Mouse (Mus musculus): ENCODE results near the gene Ptov1. TPM values are rescaled to one million over a fixed set of nuclear protein-coding genes. Genes with fewer than 3 reads are reported as not detected.

Gene Ptov1
- polyA plus RNA-seq, 1 experiment from 2014 or later: 525 TPM

GRCm38 (mm10) chr7:44841825-44842463, 27.6 kb downstream of the Ptov1 start:
- Histone ChIP-seq H3K36me3 (replicated peaks) (peaks cover 72% of the 10 kb centered on the region), H3K27me3 (replicated peaks; ENCODE audit: low read depth, poor library complexity, severe bottlenecking) (peaks cover 43% of the 10 kb centered on the region), H3K4me1 (peaks cover 18% of the 10 kb centered on the region), H3K4me3 (0 out of 2 replicates have a peak overlapping the region, but pooled peaks have one; percentile 5), H3K27ac (replicated peaks) (no peak overlapping the region), H3K9me3 (no peaks in the 10 kb centered on the region)
- no peak for DNase-seq (ENCODE audit: low spot score)
- WGBS: 93% methylated on average over 8 of the region's 8 CpGs

GRCm38 (mm10) chr7:44840426-44840825, 29.2 kb downstream of the Ptov1 start:
- Histone ChIP-seq H3K4me1 (peaks cover 32% of the 10 kb centered on the region), H3K9me3 (no peaks in the 10 kb centered on the region), H3K27me3 (replicated peaks; ENCODE audit: low read depth, poor library complexity, severe bottlenecking) (peaks cover 43% of the 10 kb centered on the region), H3K4me3 (peak overlapping the region; percentile 53), H3K27ac (replicated peaks) (no peak overlapping the region), H3K36me3 (replicated peaks) (peaks cover 60% of the 10 kb centered on the region)
- WGBS: 51% methylated on average over 14 of the region's 14 CpGs
- no peak for DNase-seq (ENCODE audit: low spot score)

- H3K4me1 ChIP-seq: peaks cover 32% of the 10 kb centered on the region
- peaks cover 43% of the 10 kb centered on the region for H3K27me3 ChIP-seq (replicated peaks; ENCODE audit: low read depth, poor library complexity, severe bottlenecking)
- peaks cover 52% of the 10 kb centered on the region for H3K36me3 ChIP-seq (replicated peaks)
- no peak overlapping the region; the same call in 1 of the 2 replicates for H3K27ac ChIP-seq (replicated peaks)
- WGBS: 2% methylated on average over 58 of the region's 58 CpGs
- no peaks in the 10 kb centered on the region for H3K9me3 ChIP-seq
- peak; percentile 64 for DNase-seq (ENCODE audit: low spot score)
- H3K4me3 ChIP-seq: peak overlapping the region; percentile 53
Observed at GRCm38 (mm10) chr7:44839491-44840191, 29.9 kb downstream of the Ptov1 start.

GRCm38 (mm10) chr7:44839171-44839490, 30.5 kb downstream of the Ptov1 start:
- Histone ChIP-seq H3K27me3 (replicated peaks; ENCODE audit: low read depth, poor library complexity, severe bottlenecking) (peaks cover 43% of the 10 kb centered on the region), H3K36me3 (replicated peaks) (peaks cover 47% of the 10 kb centered on the region), H3K27ac (replicated peaks) (no peak overlapping the region; the same call in 1 of the 2 replicates), H3K9me3 (no peaks in the 10 kb centered on the region), H3K4me1 (peaks cover 32% of the 10 kb centered on the region), H3K4me3 (peak overlapping the region; percentile 53)
- 25% methylated on average over 11 of the region's 11 CpGs for WGBS
- DNase-seq (ENCODE audit: low spot score): no peak

DNA sequence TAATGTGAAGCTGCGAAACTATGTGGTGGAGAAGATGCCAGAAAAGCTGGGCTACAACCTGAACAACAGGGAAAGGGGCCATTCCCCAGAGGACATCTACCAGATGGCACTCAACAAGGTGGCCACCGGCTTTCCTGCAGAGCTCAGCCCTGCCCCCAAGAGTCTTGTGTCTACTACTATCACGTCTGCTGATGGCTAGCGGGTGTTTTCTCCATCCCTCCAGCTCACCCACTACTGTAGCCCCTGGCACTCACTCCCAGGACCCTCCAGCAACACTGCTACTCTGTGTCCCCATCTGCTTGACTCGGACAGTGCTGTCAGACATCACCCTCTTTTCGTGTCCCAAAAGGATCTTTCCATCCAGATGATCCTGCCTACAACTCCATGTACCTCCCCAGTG, 31.5 kb downstream of the Ptov1 start:
- Histone ChIP-seq H3K4me3 (no peak overlapping the region), H3K4me1 (peaks cover 32% of the 10 kb centered on the region), H3K9me3 (no peaks in the 10 kb centered on the region), H3K27ac (replicated peaks) (no peak overlapping the region), H3K36me3 (replicated peaks) (peaks cover 37% of the 10 kb centered on the region), H3K27me3 (replicated peaks; ENCODE audit: low read depth, poor library complexity, severe bottlenecking) (peaks cover 43% of the 10 kb centered on the region)
- 87% methylated on average over 6 of the region's 6 CpGs for WGBS
- DNase-seq (ENCODE audit: low spot score): no peak

DNA sequence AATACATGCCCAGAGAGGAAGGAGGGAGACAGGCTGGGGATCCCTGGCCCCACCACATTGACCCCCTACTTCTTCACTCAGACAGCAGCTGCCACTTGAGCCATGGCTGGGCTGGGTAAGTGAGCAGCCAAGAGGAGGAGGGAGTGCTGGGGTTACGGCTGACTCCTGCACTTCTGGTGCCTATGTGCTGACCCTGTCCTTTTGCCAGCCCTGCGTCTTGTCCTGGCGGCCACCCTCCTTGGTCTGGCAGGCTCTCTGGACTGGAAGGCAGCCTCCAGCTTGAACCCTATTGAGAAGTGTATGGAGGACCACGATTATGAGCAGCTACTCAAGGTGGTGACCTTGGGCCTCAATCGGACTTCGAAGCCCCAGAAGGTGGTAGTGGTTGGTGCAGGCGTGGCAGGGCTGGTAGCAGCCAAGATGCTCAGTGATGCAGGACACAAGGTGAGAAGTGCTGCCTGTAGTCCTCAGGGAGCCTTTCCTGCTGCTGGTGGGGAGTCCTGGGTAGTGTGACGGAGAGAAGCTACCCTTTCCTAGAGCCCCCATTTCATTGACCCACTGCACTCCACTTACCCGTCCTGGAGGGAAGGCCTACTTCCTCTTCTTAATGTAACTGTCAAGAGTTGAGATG, 33.0 kb downstream of the Ptov1 start:
- Histone ChIP-seq H3K27ac (replicated peaks) (no peak overlapping the region), H3K4me1 (peaks cover 32% of the 10 kb centered on the region), H3K27me3 (replicated peaks; ENCODE audit: low read depth, poor library complexity, severe bottlenecking) (peaks cover 40% of the 10 kb centered on the region), H3K36me3 (replicated peaks) (peaks cover 30% of the 10 kb centered on the region), H3K4me3 (no peak overlapping the region), H3K9me3 (no peaks in the 10 kb centered on the region)
- no peak for DNase-seq (ENCODE audit: low spot score)
- 85% methylated on average over 9 of the region's 9 CpGs for WGBS

GRCm38 (mm10) chr7:44836016-44836404, 33.6 kb downstream of the Ptov1 start:
- no peak for DNase-seq (ENCODE audit: low spot score)
- Histone ChIP-seq H3K36me3 (replicated peaks) (peaks cover 30% of the 10 kb centered on the region), H3K9me3 (no peaks in the 10 kb centered on the region), H3K27me3 (replicated peaks; ENCODE audit: low read depth, poor library complexity, severe bottlenecking) (peaks cover 35% of the 10 kb centered on the region), H3K27ac (replicated peaks) (no peak overlapping the region), H3K4me1 (peaks cover 32% of the 10 kb centered on the region), H3K4me3 (no peak overlapping the region)
- WGBS: 61% methylated on average over 3 of the region's 3 CpGs

- H3K9me3 ChIP-seq: no peaks in the 10 kb centered on the region
- H3K36me3 ChIP-seq (replicated peaks): peaks cover 30% of the 10 kb centered on the region
- no peak overlapping the region for H3K4me3 ChIP-seq
- peaks cover 29% of the 10 kb centered on the region for H3K27me3 ChIP-seq (replicated peaks; ENCODE audit: low read depth, poor library complexity, severe bottlenecking)
- no peak for DNase-seq (ENCODE audit: low spot score)
- H3K4me1 ChIP-seq: peaks cover 31% of the 10 kb centered on the region
- H3K27ac ChIP-seq (replicated peaks): no peak overlapping the region
- 91% methylated on average over 1 of the region's 1 CpGs for WGBS
Observed at GRCm38 (mm10) chr7:44835373-44836015, 34.1 kb downstream of the Ptov1 start.

GRCm38 (mm10) chr7:44832763-44833162, 36.8 kb downstream of the Ptov1 start:
- Histone ChIP-seq H3K4me3 (no peak overlapping the region), H3K9me3 (no peaks in the 10 kb centered on the region), H3K36me3 (replicated peaks) (peaks cover 50% of the 10 kb centered on the region), H3K27me3 (replicated peaks; ENCODE audit: low read depth, poor library complexity, severe bottlenecking) (peaks cover 2% of the 10 kb centered on the region; the same call in 1 of the 2 replicates), H3K4me1 (peaks cover 14% of the 10 kb centered on the region), H3K27ac (replicated peaks) (no peak overlapping the region)
- WGBS: 79% methylated on average over 4 of the region's 4 CpGs
- DNase-seq (ENCODE audit: low spot score): no peak

- H3K27me3 ChIP-seq (replicated peaks; ENCODE audit: low read depth, poor library complexity, severe bottlenecking): no peaks in the 10 kb centered on the region
- H3K27ac ChIP-seq (replicated peaks): no peak overlapping the region
- no peaks in the 10 kb centered on the region for H3K9me3 ChIP-seq
- peaks cover 8% of the 10 kb centered on the region for H3K4me1 ChIP-seq
- peaks cover 74% of the 10 kb centered on the region for H3K36me3 ChIP-seq (replicated peaks)
- peak overlapping the region; percentile 3; the same call in 1 of the 2 replicates for H3K4me3 ChIP-seq
- DNase-seq (ENCODE audit: low spot score): no peak
- 92% methylated on average over 5 of the region's 5 CpGs for WGBS
Observed at GRCm38 (mm10) chr7:44828706-44829105, 40.9 kb downstream of the Ptov1 start.

DNA sequence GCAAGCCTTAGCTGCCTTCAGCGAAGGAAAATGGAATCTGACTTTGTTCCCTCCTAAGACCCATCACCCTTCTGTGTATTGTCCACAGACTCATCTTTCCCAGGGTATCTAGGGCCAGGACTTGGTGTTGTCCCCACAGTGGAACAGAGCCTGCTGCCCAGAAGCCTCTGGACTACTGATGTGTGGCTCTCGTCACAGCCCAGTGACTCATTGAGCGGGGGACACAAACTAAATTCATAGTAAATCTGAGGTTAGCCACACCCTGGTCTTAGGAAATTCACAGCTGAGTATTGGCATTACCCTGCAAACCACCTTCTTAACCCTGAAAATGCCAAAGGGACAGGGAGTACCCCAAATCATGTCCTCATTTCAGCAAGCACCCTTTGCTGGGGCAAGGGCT, 42.8 kb downstream of the Ptov1 start:
- Histone ChIP-seq H3K9me3 (no peaks in the 10 kb centered on the region), H3K36me3 (replicated peaks) (peaks cover 74% of the 10 kb centered on the region), H3K4me1 (peaks cover 20% of the 10 kb centered on the region), H3K27me3 (replicated peaks; ENCODE audit: low read depth, poor library complexity, severe bottlenecking) (no peaks in the 10 kb centered on the region), H3K27ac (replicated peaks) (no peak overlapping the region), H3K4me3 (no peak overlapping the region)
- 88% methylated on average over 3 of the region's 3 CpGs for WGBS
- no peak for DNase-seq (ENCODE audit: low spot score)

- WGBS: 36% methylated on average over 3 of the region's 3 CpGs
- no peak overlapping the region for H3K4me3 ChIP-seq
- no peak overlapping the region for H3K27ac ChIP-seq (replicated peaks)
- peaks cover 31% of the 10 kb centered on the region for H3K4me1 ChIP-seq
- peaks cover 68% of the 10 kb centered on the region for H3K36me3 ChIP-seq (replicated peaks)
- H3K9me3 ChIP-seq: no peaks in the 10 kb centered on the region
- H3K27me3 ChIP-seq (replicated peaks; ENCODE audit: low read depth, poor library complexity, severe bottlenecking): no peaks in the 10 kb centered on the region
- DNase-seq (ENCODE audit: low spot score): peak; percentile 74
Observed at GRCm38 (mm10) chr7:44824872-44825271, 44.7 kb downstream of the Ptov1 start.
